Mouse (Mus musculus) spleen, postnatal 4 days (tissue): Measurements from ENCODE around the gene Gm49384.
A peak's percentile ranks its signal among the peaks of the same experiment; 100 is the strongest.

Source experiments
- DNase-seq, 2 experiments: peaks; one replicate each; pipeline ENCODE4 v3.0.0; 2022; ENCODE audit warnings: low spot score in 2 of 2

The Gm49384 gene

DNA sequence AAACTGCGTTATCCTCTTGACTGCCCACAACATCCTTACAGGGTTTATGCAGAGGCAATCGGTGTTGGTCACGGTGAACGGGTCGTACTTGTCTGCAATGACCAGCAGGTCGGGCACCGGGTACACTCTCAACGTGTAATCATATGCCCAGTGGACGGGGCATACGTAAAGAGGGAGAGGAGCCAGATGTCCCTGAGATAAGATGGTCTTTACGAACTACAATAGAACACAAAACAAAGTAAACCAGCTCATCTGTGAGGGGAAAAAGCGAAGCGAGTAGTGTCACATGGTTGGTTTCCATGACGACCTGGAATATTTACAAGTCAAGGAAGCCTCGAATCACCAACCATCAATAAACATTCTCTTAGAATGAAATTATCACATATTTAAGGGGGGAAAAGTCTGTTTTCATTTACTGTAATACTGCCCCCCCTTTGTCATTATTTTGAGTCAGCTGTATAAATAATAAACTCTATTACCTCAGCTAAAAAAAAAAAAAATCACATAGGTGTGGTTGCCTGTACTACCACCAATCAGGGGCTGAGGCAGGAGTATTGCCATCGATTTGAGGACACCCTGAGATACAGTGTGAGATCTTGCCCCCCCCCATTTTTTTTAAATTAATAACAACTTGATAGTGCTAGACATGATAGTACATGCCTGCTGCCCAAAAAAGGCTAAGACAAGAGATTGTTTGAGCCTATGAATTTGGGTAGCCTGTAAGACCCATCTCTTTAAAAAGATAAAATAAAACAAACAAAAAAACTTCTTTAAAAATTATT lies at the start of gene Gm49384:
Gene Gm49384 (minus strand): TSS at position 216 of the 782 bp plus-strand sequence.
- DNase-seq = no peak

DNA sequence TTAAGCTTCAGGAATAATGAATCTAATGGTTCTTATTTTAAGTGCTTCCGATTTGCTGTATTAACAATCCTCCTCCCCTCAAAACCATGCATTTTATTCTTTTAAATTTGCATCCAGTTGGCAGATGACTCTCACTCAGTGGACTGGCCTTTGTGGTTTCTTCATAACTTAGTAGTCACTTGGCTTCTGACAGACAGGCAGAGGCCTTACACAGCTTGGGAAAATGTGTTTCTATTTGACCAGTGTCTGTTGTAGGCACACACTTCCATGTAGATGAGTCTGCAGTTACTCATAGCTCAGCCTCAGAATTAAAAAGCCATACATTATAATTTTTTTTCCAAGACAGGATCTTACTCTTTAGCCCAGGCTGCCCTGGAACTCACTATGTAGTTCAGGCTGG lies 49.7 kb upstream of the Gm49384 start:
- no peak for DNase-seq

- no peak for DNase-seq
Measured at GRCm38 (mm10) chr12:69250756-69251155, 46.7 kb upstream of the Gm49384 start.

DNA sequence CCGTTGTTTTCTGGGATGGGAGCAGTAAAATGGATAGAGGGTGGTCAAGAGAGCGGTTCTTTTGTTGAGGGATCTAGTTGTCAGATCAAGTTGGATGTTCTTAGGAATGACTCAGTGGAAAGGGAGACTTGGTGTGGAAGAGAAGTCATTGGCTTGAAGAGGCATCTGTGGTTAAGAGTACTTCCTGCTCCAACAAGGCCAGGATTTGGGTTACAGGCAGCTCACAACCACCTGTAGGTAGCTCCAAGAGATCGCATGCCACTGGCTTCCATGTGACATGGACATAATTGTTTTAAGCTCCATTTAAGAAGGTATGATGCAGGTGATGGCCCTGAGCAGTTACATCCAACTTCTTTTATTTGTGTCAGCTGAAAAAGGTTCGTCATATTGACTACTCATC lies 45.7 kb upstream of the Gm49384 start:
- no peak for DNase-seq

DNA sequence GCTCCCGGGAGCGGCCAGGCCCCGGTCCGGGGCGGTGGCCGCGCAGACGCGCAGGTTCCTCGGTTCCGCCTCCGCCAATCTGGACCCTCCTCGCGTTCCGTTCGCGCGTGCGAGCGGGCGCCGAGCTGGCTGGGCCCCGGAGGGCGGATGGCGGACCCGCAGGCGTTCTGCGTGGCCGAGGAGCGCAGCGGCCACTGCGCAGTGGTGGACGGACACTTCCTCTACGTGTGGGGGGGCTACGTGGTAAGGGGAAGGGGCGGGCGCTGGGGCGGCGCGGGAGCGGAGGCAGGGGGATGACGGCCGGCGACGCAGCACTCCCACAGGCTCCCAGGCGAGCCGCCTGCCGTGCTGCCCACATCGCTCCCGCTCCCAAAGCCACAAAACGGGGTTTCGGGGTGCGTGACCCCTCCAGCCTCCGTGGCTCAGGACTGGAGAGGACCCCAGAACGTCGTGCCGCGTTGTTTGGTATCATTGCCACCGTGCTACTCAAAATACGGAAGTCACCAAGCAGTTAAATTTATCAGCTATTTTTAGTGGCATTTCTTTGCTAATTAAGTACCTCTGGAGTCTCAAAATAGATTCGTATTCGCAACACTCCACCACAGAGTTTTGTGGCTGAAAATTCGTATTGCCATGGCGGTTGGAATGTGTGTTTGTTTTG lies 37.8 kb upstream of the Gm49384 start:
- DNase-seq = peak; percentile 57 to 83

DNA sequence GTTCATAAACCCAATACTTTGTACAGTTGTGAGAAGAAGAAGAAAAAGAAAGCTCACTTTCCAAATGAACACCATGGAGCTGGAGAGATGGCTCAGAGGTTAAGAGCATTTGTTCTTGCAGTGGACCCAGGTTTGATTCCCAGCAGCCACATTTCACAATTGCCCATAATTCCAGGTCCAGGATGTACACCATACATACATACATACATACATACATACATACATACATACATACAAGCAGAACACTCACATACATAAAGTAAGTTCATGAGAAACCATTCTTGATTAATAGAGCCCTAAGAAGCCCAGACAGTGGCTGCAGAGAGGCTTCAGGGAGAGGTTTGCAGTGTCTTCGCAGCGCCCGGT lies 37.3 kb upstream of the Gm49384 start:
- DNase-seq = no peak

DNA sequence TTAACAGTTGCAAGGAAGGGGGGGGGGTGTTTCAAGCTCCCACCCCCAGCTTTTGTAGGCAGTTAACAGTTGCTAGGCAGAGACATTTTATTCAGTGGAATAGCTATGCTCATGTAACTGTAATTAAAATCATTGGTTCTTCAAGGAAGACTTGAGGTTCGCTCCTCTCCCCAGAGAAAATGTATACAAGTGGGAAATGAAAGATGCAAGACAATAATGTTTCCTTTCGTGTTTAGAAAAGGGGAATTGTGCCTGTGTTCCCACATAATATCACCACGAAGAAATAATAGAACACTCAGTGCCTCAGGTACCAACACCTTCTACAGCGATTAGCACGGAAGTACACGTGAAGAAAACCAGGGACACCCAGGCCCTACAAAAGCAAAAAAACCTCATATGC lies 36.8 kb upstream of the Gm49384 start, which contains the start of gene Klhdc1:
Gene Klhdc1 (plus strand): TSS at position 301 of the 400 bp plus-strand sequence.
- no peak for DNase-seq

- no peak for DNase-seq
Measured at GRCm38 (mm10) chr12:69238284-69238683, 34.2 kb upstream of the Gm49384 start.

- no peak for DNase-seq
Measured at GRCm38 (mm10) chr12:69235782-69236181, 31.7 kb upstream of the Gm49384 start.

DNA sequence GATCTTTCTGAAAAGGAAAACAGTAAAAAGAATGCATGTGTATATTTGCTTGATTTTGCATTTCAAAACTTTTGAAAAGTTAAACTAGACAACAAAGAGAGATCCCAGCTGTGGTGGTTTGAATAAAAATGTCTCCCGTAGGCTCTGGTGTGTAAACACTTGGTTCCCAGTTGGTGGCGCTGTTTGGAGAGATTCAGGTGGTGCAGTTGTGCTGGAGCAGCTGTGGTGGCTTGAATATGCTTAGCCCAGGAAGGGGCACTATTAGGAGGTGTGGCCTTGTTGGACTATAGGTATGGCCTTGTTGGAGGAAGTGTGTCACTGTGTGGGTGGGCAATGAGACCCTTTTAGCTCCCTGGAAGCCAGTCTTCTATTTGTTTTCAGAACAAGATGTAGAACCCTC lies 25.2 kb upstream of the Gm49384 start:
- DNase-seq = peak; percentile 60 to 79

- peak; percentile 89 to 96 for DNase-seq
Measured at GRCm38 (mm10) chr12:69227776-69228466, 23.9 kb upstream of the Gm49384 start, which contains the start of gene Pole2. Gene Pole2 (minus strand): TSS chr12:69228195.

GRCm38 (mm10) chr12:69220613-69221277 lies 16.7 kb upstream of the Gm49384 start:
- no peak for DNase-seq

GRCm38 (mm10) chr12:69216587-69216986 lies 12.5 kb upstream of the Gm49384 start:
- no peak for DNase-seq

DNA sequence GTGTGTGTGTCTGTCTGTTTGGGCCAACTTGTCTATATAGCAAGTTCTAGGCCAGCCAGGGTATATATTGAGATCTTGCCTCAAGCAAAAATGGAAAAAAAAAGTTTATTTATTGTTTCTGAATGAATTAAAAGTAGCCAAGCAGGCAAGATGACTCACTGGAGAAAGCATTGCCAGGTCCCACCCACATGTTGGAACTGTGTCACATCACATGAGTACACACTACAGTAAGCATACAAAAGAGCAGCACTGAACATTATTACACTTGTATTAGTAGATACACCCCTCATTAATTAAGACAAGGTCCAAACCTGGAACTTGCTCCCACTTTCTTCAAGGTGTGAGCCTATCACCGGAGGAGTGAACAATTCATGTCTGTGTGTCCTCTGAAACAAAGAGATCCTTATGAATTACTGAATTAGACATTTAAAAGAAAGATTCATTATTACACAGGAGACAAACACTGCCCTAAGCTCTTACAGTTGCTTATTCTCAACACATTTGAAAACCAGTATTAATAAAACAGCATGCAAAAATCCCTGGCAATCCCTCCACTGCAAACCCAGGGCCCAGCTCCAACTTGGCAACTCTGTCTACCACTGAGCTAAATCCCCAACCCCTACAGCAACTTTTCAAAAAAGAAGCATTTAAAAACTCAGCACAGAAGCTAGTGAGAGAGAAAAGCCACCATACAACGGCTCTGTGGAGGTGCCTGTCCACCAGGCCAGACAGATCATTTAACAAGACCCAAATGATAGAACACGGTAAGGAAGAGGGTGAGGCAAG lies 11.1 kb upstream of the Gm49384 start:
- no peak for DNase-seq

- no peak for DNase-seq
Measured at GRCm38 (mm10) chr12:69214393-69214792, 10.3 kb upstream of the Gm49384 start.

DNA sequence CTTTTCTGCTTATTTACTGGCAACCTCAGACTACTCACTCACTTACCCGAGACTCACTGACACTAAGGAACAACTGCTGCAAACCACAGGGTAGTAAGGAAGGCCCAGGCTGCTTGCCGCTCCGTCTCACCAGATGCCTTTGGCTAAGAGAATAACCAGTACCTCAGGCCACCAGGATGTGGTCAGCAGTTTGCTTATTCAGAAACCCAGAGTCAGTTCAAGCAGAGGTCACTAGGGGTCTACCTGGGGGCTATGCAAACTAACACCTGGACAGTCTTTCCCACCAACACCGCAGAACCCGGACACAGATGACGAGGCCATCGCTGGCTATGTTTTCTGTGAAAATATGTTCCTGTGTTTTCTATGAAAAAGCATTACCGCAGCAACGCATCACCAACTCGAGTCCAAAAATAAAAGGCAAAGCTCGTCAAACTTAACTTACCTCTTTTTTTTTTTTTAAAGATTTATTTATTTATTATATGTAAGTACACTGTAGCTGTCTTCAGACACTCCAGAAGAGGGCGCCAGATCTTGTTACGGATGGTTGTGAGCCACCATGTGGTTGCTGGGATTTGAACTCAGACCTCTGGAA lies 9.2 kb upstream of the Gm49384 start:
- no peak for DNase-seq

GRCm38 (mm10) chr12:69211057-69211456 lies 7.0 kb upstream of the Gm49384 start:
- DNase-seq = no peak

DNA sequence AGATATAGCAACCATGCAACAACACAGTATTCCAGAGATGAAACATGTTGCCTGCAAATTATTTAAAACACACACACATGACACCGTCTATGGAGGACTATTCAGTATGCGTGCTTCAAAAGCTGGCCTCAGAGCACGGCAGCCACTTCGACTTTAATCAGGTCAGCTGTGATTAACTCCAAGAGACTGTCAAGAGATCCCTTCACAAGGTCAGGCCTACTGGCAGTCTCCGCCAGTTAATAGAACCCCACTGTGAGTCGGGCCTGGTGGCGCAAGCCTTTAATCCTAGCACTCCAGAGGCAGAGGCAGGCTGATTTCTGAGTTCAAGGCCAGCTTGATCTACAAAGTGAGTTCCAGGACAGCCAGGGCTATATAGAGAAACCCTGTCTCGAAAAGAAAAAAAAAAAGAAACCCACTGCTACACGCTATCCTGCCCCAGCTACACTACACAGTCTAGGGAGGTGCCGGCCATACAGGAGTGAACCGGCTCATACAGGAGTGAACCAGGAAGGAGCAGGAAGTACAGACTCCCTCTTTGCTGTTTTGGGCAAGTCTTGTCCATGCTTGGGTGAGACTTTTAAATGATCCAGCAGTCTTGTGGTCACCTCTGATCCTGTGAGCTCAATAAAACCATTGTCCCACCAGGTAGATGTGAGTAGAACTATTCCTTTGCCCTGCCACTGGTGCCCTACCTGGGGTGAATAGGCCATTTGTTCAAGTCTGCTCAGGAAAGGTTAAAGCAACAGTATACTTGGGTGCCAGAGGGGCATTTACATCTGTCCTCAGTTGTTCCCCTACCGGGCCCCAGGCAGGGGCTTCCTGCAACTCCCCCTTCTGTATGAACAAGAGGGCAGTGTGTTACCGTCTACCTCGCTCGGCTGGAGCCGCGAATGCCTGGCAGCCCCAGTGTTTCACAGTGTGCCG lies 6.3 kb upstream of the Gm49384 start:
- no peak for DNase-seq

DNA sequence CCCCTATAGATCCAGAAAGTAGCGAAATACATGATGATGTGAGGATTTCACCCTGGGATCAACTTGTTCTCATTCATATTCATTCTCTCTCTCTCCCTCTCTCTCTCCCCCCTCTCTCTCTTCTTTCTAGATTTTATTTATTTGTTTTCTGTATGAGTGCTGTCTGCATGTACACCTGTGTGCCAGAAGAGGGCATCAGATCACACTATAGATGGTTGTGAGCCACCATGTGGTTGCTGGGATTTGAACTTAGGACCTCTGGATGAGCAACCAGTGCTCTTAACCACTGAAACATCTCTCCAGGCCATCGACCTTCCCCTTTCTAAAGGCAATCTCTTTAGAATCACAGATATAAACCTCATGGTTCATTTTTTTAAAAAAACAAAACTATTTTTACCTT lies 4.5 kb upstream of the Gm49384 start:
- DNase-seq = no peak

DNA sequence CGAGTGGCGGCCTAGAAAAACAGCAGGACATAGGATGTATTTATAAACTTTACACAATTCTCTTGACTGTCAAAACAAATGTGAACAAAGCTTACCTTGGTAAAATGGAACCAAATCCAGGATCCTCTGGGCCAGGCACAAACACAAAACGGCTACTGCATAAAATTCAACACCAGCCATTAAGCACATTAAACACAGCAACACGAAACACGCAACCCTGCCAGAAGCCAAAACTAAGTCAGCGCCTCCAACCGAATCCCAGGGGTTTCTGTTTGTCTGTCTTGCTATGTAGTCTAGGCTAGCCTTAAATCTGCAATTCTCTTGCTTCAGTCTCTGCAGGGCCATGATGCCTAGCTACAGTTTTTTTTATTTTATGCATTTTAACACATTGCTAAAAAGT lies 3.9 kb upstream of the Gm49384 start:
- no peak for DNase-seq
